Mouse (Mus musculus) midbrain, postnatal 0 days (tissue): ENCODE data around the gene Fchsd2. TPM values are rescaled to one million over a fixed set of nuclear protein-coding genes. Genes with fewer than 3 reads are reported as not detected.

Source experiments
- ATAC-seq: fragments of 200-750 bp; cut with Nextera tagmentation; 2 replicates; pipeline ENCODE4 v1.8.0; 2017; ENCODE audit warnings: moderate number of reproducible peaks, mild to moderate bottlenecking, moderate TSS enrichment, moderate library complexity; ENCODE audit not compliant: low FRiP score
- DNase-seq: peaks from one replicate; pipeline ENCODE4 v3.0.0-alpha.2; 2015; ENCODE audit warnings: low spot score
- H3K27ac ChIP-seq: fragments of 300-500 bp; sonication (generic); 2 replicates; pipeline ENCODE4 v1.5.1; 2014; ENCODE audit warnings: low read depth, mild to moderate bottlenecking, low read length, mixed read lengths
- H3K27me3 ChIP-seq: fragments of 300-500 bp; sonication (generic); 2 replicates; pipeline ENCODE4 v1.6.1; 2014; ENCODE audit warnings: low read length, control low read depth, mixed read lengths; ENCODE audit not compliant: insufficient read depth
- H3K36me3 ChIP-seq: fragments of 300-500 bp; sonication (generic); 2 replicates; pipeline ENCODE4 v1.6.1; 2014; ENCODE audit warnings: low read length, control low read depth, mixed read lengths; ENCODE audit not compliant: insufficient read depth
- H3K4me1 ChIP-seq: fragments of 300-500 bp; sonication (generic); 2 replicates; pipeline ENCODE4 v1.6.1; 2014; ENCODE audit warnings: mild to moderate bottlenecking, control low read depth, antibody characterized with exemption, low read length, mixed read lengths; ENCODE audit not compliant: insufficient read depth
- H3K4me2 ChIP-seq: fragments of 300-500 bp; sonication (generic); 2 replicates; pipeline ENCODE4 v1.6.1; 2014; ENCODE audit warnings: low read depth, mild to moderate bottlenecking, low read length, mixed read lengths; ENCODE audit not compliant: poor library complexity, severe bottlenecking
- H3K4me3 ChIP-seq: fragments of 300-500 bp; sonication (generic); 2 replicates; pipeline ENCODE4 v1.5.1; 2014; ENCODE audit warnings: low read depth, mild to moderate bottlenecking, low read length, moderate library complexity
- H3K9ac ChIP-seq: fragments of 300-500 bp; sonication (generic); replicated peaks from 2 replicates; pipeline ENCODE4 v1.6.1; 2014; ENCODE audit warnings: mild to moderate bottlenecking, low read length, moderate library complexity, mixed read lengths; ENCODE audit not compliant: poor library complexity, severe bottlenecking
- H3K9me3 ChIP-seq: fragments of 300-500 bp; sonication (generic); 2 replicates; pipeline ENCODE4 v1.6.1; 2016; ENCODE audit warnings: low read length, control low read depth
- CTCF ChIP-seq: IDR thresholded peaks from 2 replicates; pipeline ENCODE4 v1.5.1; 2016; ENCODE audit warnings: antibody characterized with exemption, mild to moderate bottlenecking
- WGBS: fragments of 180-500 bp; shearing (Covaris S2); extraction: QIAGEN DNeasy Blood & Tissue Kit; methylation state at CpG from one replicate; pipeline ENCODE4 v1.1.7; 2014; 5-methylcytosine and 5-hydroxymethylcytosine counted together
- polyA plus RNA-seq: library from polyadenylated mRNA; unstranded; fragments of >200 nt; fragmentation: Nextera tagmentation; extraction: Ambion mirVana; gene quantifications from 2 replicates; pipeline ENCODE4 v1.2.1, GENCODE M21; 2015
- total RNA-seq: library from RNA; depleted of rRNA; stranded (reverse); fragments of >200 nt; gene quantifications from 2 replicates; pipeline ENCODE4 v1.2.3, GENCODE M21; 2014

Gene Fchsd2
- total and polyA plus RNA-seq, 2 experiments from 2014 or later: 39.2 to 55.7 TPM

DNA sequence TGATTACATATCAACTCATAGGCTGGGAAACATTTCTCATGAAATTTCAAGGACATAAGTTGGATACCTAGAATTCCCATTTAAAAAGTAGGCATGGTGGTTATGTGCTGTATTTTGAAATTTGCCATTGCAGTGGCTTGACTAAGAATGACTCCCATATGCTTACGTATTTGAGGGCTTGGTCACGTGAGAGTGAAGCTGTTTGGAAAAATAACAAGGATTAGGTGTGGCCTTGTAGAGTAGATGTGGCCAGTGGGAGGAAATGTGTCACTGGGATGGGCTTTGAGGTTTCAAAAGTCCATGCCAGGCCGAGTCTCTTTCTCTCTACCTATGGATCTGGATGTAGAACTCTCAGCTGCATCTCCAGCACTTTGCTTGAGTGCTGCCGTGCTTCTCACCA, 71.2 kb downstream of the Fchsd2 start:
- H3K4me3 ChIP-seq: no peak overlapping the region
- H3K4me1 ChIP-seq: no peaks in the 10 kb centered on the region
- H3K36me3 ChIP-seq: no peaks in the 10 kb centered on the region
- 79% methylated on average over 4 of the region's 4 CpGs for WGBS
- no peak for TF ChIP-seq CTCF
- no peak for DNase-seq
- no peak for ATAC-seq
- H3K27me3 ChIP-seq: no peaks in the 10 kb centered on the region
- no peaks in the 10 kb centered on the region for H3K9me3 ChIP-seq
- H3K9ac ChIP-seq: no peak overlapping the region
- no peak overlapping the region for H3K27ac ChIP-seq
- no peak overlapping the region for H3K4me2 ChIP-seq

DNA sequence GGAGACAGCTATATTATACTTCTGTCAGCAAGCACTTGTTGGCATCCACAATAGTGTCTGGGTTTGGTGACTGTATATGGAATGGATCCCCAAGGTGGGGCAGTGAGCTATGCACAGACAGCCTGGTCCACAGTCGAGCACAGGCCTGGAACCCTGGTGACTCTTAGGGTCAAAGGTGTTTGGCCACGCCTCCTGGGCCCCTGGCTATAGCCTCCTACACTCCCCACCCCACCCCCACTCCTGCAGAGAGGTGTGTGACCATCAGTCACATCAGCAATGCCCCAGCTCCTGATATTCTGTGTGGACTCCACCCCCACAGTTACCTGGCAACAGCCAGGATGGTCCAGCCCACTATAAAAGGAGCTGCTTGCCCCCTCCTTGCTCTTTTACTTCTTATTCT, 73.9 kb downstream of the Fchsd2 start:
- TF ChIP-seq CTCF: no peak
- Histone ChIP-seq H3K9me3 (no peaks in the 10 kb centered on the region), H3K9ac (no peak overlapping the region), H3K4me1 (no peaks in the 10 kb centered on the region), H3K27ac (no peak overlapping the region), H3K4me2 (no peak overlapping the region), H3K4me3 (no peak overlapping the region), H3K36me3 (no peaks in the 10 kb centered on the region), H3K27me3 (no peaks in the 10 kb centered on the region)
- DNase-seq (no peak), ATAC-seq (no peak)
- WGBS: 49% methylated on average over 2 of the region's 2 CpGs

DNA sequence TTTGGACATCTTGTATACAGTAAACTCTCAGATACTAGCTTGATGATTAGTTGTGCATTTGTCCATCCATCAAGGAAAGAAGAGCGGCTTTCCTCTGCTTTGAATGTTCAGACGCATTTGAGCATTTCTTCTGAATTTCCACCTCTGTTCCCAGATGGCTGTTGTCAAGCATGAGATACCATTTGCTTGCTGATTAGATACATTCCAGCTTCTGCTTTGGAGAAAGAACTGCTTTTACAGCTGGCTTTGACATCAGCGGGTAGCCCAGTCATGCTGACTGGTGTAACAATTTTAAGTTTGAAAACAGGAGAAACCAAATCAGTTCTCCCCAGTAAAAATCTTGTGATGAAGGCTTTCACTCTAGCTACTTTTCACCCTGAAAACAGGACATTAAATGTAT, 77.8 kb downstream of the Fchsd2 start:
- ATAC-seq (no peak), DNase-seq (no peak)
- WGBS: 49% methylated on average over 3 of the region's 3 CpGs
- H3K9me3 ChIP-seq: no peaks in the 10 kb centered on the region
- H3K4me2 ChIP-seq: no peak overlapping the region
- H3K4me3 ChIP-seq: no peak overlapping the region
- H3K27me3 ChIP-seq: no peaks in the 10 kb centered on the region
- TF ChIP-seq CTCF: no peak
- H3K27ac ChIP-seq: 0 out of 2 replicates have a peak overlapping the region, but pooled peaks have one; percentile 26
- no peak overlapping the region for H3K9ac ChIP-seq
- H3K4me1 ChIP-seq: no peaks in the 10 kb centered on the region
- no peaks in the 10 kb centered on the region for H3K36me3 ChIP-seq

DNA sequence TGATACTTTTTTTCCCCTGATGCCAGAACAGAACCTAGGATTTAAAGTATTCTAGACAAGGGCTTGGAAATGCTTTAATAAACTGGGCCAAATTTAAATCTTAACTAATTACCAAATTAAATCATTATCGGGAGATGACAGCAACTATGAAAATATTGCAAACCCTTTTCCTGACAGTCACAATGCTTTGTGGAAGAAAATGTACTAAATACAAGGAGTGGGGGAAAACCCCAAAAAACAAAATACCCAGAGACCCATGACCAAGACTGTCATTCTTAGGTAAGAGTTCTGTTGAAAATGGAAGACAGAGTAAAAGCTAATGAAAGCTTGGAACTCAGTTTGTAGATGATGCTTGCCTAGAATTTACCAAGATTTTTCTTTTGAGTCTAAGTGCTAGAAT, 78.3 kb downstream of the Fchsd2 start:
- Histone ChIP-seq H3K27ac (no peak overlapping the region), H3K4me2 (no peak overlapping the region), H3K9me3 (no peaks in the 10 kb centered on the region), H3K4me1 (no peaks in the 10 kb centered on the region), H3K36me3 (no peaks in the 10 kb centered on the region), H3K9ac (no peak overlapping the region), H3K27me3 (no peaks in the 10 kb centered on the region), H3K4me3 (no peak overlapping the region)
- ATAC-seq (no peak), DNase-seq (no peak)
- WGBS: 89% methylated on average over 1 of the region's 1 CpGs
- TF ChIP-seq CTCF: no peak

DNA sequence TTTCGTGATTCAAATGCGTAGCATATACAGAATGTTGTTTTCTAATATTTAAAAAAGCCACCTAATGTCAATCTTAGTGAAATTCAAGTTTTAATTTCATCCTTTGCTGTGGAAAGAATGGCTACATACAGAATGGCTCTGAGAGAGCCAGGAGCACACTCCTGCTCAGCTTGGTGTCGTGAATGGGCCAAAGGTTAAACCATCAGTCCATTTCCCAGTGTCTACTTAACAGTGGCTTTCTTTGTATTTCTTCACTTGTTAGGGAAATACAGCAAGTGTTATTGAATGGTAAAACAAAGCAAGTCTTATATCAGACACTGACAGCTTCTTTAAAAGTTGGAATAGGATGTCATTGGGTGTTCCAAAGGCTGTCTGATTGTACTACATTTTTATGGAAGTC, 80.7 kb downstream of the Fchsd2 start:
- ATAC-seq: no peak
- Histone ChIP-seq H3K4me2 (no peak overlapping the region), H3K36me3 (no peaks in the 10 kb centered on the region), H3K9ac (no peak overlapping the region), H3K27ac (no peak overlapping the region), H3K4me3 (no peak overlapping the region), H3K4me1 (no peaks in the 10 kb centered on the region), H3K9me3 (no peaks in the 10 kb centered on the region), H3K27me3 (no peaks in the 10 kb centered on the region)
- DNase-seq: peak; percentile 10
- WGBS: 79% methylated on average over 3 of the region's 3 CpGs
- no peak for TF ChIP-seq CTCF

DNA sequence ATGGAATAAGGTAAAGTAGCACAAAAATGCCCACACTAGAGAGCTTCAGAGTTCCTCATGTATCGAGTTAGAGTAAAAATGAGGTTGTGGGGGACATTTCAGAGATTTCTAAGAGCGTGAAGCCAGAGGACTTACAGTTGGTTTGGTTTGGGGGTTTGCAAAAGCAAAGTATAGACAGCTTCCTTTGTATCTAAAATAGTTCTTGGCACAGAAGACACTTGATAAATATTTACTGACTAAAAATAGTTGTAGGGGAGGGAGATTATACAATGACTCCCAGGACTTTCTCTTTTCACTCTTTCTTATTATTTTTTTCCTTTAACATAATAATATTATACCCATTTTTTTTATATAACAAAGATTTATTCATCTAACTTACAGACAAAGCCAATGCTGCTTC, 86.1 kb downstream of the Fchsd2 start:
- Histone ChIP-seq H3K9me3 (no peaks in the 10 kb centered on the region), H3K9ac (no peak overlapping the region), H3K36me3 (no peaks in the 10 kb centered on the region), H3K27me3 (no peaks in the 10 kb centered on the region), H3K4me3 (no peak overlapping the region), H3K4me2 (no peak overlapping the region), H3K27ac (no peak overlapping the region), H3K4me1 (no peaks in the 10 kb centered on the region)
- no peak for DNase-seq
- no peak for ATAC-seq
- TF ChIP-seq CTCF: no peak
- WGBS: 93% methylated on average over 2 of the region's 2 CpGs
